Mouse (Mus musculus) stomach, postnatal 0 days (tissue): ENCODE data around the gene Xlr5a.

Source experiments
- CTCF ChIP-seq: IDR thresholded peaks from 2 replicates; pipeline ENCODE4 v1.5.1; 2016; ENCODE audit warnings: antibody characterized with exemption, low read depth, mild to moderate bottlenecking, moderate library complexity
- EP300 ChIP-seq: optimal IDR thresholded peaks from 2 replicates; pipeline ENCODE3; 2016; ENCODE audit warnings: antibody characterized with exemption

DNA sequence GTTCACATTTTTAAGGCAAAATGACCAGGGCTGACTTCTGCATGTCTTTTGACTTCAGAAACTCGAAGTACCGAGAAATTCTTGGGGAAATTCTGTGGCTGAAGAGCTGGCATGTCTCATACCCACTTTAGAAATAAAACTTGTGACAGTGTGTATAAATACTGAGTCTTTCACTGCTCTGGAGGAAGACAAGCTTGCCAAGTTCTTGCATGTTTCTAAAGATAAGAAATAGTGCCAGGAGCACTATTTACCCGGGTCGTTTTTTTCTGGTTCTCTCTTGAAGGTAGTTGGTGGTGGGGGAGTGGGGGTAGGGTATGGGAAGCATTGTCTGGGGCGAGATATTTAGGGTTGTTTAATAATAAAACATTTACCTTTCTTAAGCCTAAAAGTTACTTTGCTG is 230.5 kb downstream of the Xlr5a start:
- no peak for TF ChIP-seq CTCF
- no peak for TF ChIP-seq EP300
